Mouse (Mus musculus): ENCODE measurements around the gene Gale.

- TF ChIP-seq CTCF (IDR thresholded peaks at IDR 0.05; ENCODE audit: low read depth, low read length) (no peak), GATA1 (IDR thresholded peaks at IDR 0.05; ENCODE audit: borderline replicate concordance, low read length) (no peak), TAL1 (conservative IDR thresholded peaks at IDR 0.05; ENCODE audit: low read depth, low read length) (no peak)
These were observed 41.3 kb upstream of the Gale start for GRCm38 (mm10) chr4:135922190-135922589.

Data from G1E (cell line).